Mouse (Mus musculus) thymus, adult 2 months (tissue): ENCODE data around the gene Trio. TPM values are rescaled to one million over a fixed set of nuclear protein-coding genes. Genes with fewer than 3 reads are reported as not detected.

ENCODE experiments used
- DNase-seq: peaks from one replicate; pipeline ENCODE4 v3.0.0; 2021
- H3K27ac ChIP-seq: fragments of 200-500 bp; 2 replicates; pipeline ENCODE4 v1.5.1; 2012; ENCODE audit warnings: low read length, control low read depth; ENCODE audit not compliant: control insufficient read depth, insufficient read depth
- H3K27me3 ChIP-seq: fragments of 200-500 bp; 2 replicates; pipeline ENCODE4 v1.6.1; 2012; ENCODE audit warnings: mild to moderate bottlenecking, low read length, moderate library complexity, mixed read lengths; ENCODE audit not compliant: control insufficient read depth, insufficient read depth
- H3K36me3 ChIP-seq: fragments of 200-500 bp; 2 replicates; pipeline ENCODE4 v1.6.1; 2012; ENCODE audit warnings: mild to moderate bottlenecking, low read length, moderate library complexity; ENCODE audit not compliant: control insufficient read depth, insufficient read depth
- H3K4me1 ChIP-seq: fragments of 200-500 bp; replicated peaks from 2 replicates; pipeline ENCODE4 v1.6.1; 2012; ENCODE audit warnings: low read length; ENCODE audit not compliant: control insufficient read depth, insufficient read depth
- H3K4me3 ChIP-seq: fragments of 200-500 bp; 2 replicates; pipeline ENCODE4 v1.5.1; 2012; ENCODE audit warnings: mild to moderate bottlenecking, low read length, control low read depth, moderate library complexity; ENCODE audit not compliant: control insufficient read depth, insufficient read depth
- CTCF ChIP-seq: fragments of 200-500 bp; IDR thresholded peaks from 2 replicates; pipeline ENCODE4 v1.5.1; 2012; ENCODE audit warnings: mild to moderate bottlenecking, control low read depth, low read length, moderate library complexity, borderline replicate concordance; ENCODE audit not compliant: control insufficient read depth, poor library complexity, insufficient read depth; ENCODE audit errors: extremely low read depth
- POLR2A ChIP-seq: fragments of 200-500 bp; IDR thresholded peaks from 2 replicates; pipeline ENCODE4 v1.6.1; 2012; ENCODE audit warnings: mild to moderate bottlenecking, low read length, control low read depth, moderate library complexity; ENCODE audit not compliant: control insufficient read depth, poor library complexity, insufficient read depth; ENCODE audit errors: extremely low read depth
- WGBS: fragments of 180-500 bp; shearing (Covaris S2); methylation state at CpG from one replicate; pipeline ENCODE4 v1.1.7; 2018; 5-methylcytosine and 5-hydroxymethylcytosine counted together
- polyA plus RNA-seq: library from polyadenylated mRNA; depleted of rRNA; stranded (reverse); fragments of >200 nt; gene quantifications from 2 replicates; pipeline ENCODE4 v1.2.3, GENCODE M21; 2012

Trio gene
- polyA plus RNA-seq, 1 experiment = 24.9 TPM

DNA sequence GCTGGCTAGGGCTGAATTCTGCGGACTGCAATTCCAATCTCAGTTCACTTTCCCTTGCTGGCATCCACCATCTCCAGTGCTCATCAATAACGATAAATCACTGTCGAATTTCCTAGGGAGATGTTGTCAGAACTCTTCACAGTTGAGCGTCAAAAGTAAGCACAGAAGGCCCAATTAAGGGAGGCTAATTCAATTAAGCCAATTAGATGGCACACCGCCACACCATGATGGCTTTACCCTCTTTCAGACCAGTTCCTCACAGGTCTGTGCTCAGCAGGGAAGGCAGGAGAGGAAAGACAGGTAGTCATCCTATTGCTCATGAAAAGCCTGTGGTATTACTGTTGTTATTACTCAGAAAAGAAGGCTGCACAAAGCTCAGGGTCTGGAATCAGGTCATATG is 133.6 kb downstream of the Trio start:
- DNase-seq = no peak
- H3K4me3 ChIP-seq = no peak overlapping the region
- 97% methylated on average over 5 of the region's 5 CpGs for WGBS
- no peak for TF ChIP-seq POLR2A
- no peak for TF ChIP-seq CTCF
- H3K36me3 ChIP-seq = no peaks in the 10 kb centered on the region
- peaks cover 12% of the 10 kb centered on the region for H3K4me1 ChIP-seq
- no peak overlapping the region for H3K27ac ChIP-seq
- H3K27me3 ChIP-seq = no peaks in the 10 kb centered on the region

- Histone ChIP-seq H3K4me1 (peaks cover 19% of the 10 kb centered on the region), H3K27ac (no peak overlapping the region), H3K4me3 (no peak overlapping the region), H3K36me3 (no peaks in the 10 kb centered on the region), H3K27me3 (no peaks in the 10 kb centered on the region)
- no peak for DNase-seq
- WGBS = 95% methylated on average over 5 of the region's 5 CpGs
- TF ChIP-seq CTCF = no peak
- no peak for TF ChIP-seq POLR2A
Measured at GRCm38 (mm10) chr15:27890666-27891065, 135.0 kb downstream of the Trio start.

DNA sequence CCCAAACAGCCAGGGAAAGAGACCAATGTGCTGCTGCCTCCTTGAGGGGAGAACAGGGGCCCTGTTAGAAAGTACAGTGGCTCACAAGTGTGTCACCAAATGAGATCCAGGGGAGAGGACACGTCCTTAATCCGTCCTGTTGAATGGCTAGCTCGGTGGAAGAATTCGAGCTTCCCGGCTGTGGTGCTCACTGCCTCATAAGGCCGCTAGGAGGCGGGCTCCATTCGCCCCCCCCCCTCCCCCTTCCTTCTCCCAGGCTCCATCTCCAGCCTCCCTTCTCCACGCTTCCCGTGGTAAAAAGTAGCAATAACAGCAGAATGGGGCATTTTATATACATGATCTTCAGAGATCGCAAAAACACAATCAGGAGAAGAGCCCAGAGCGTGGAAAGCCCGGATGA is 137.5 kb downstream of the Trio start:
- no peak for TF ChIP-seq CTCF
- TF ChIP-seq POLR2A = no peak
- Histone ChIP-seq H3K36me3 (no peaks in the 10 kb centered on the region), H3K27me3 (no peaks in the 10 kb centered on the region), H3K4me3 (no peak overlapping the region), H3K27ac (no peak overlapping the region), H3K4me1 (peaks cover 25% of the 10 kb centered on the region)
- WGBS = 95% methylated on average over 13 of the region's 13 CpGs
- no peak for DNase-seq

DNA sequence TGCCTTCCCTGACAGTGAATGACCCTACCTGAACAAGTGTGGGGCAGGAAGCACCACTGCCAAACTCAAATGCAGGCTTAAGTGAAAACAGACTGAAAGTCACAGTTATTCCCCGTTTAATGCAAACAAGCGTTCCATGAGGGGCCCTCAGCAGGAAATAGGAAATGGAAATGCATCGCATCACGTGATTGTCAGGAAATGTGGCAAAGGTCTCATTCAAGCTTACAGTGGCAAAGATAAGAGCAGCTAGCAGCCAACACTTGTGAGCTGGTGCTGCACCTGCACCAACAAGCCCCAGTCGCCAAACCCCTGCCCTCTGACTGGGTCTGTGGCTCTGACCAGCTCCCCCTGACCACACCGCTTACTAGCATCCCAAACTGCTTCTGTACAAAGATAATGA is 138.7 kb downstream of the Trio start:
- Histone ChIP-seq H3K4me3 (no peak overlapping the region), H3K4me1 (peaks cover 32% of the 10 kb centered on the region), H3K27ac (peak overlapping the region; percentile 12; the same call in 1 of the 2 replicates), H3K27me3 (no peaks in the 10 kb centered on the region), H3K36me3 (no peaks in the 10 kb centered on the region)
- WGBS = 24% methylated on average over 6 of the region's 6 CpGs
- TF ChIP-seq POLR2A (no peak), CTCF (no peak)
- DNase-seq = no peak

GRCm38 (mm10) chr15:27884347-27885250 is 141.0 kb downstream of the Trio start:
- TF ChIP-seq POLR2A = no peak
- TF ChIP-seq CTCF = no peak
- no peaks in the 10 kb centered on the region for H3K27me3 ChIP-seq
- 75% methylated on average over 17 of the region's 17 CpGs for WGBS
- no peaks in the 10 kb centered on the region for H3K36me3 ChIP-seq
- peaks cover 32% of the 10 kb centered on the region for H3K4me1 ChIP-seq
- peak; percentile 83 for DNase-seq
- H3K27ac ChIP-seq = no peak overlapping the region
- no peak overlapping the region for H3K4me3 ChIP-seq

DNA sequence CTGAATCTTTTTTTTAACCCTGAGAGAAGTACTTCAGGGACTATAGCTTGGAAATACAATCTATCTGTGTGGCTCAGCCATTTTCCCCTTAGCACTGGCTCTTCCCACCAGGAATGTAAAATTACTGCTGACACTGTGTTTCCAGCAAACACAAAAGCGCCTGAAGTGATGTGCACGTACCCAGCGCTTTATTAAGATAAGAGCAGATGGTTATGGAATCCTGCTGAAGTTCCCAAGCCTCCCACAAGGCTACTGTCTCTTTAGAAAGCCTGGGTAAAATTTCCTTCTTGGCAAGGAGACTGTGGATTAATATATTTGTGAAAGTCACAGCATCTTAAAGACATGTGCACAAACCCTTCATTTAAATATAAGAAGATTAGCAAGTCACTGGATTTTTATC is 141.8 kb downstream of the Trio start:
- WGBS = 88% methylated on average over 3 of the region's 3 CpGs
- Histone ChIP-seq H3K27me3 (no peaks in the 10 kb centered on the region), H3K4me1 (peaks cover 32% of the 10 kb centered on the region), H3K27ac (no peak overlapping the region), H3K4me3 (no peak overlapping the region), H3K36me3 (no peaks in the 10 kb centered on the region)
- DNase-seq = no peak
- TF ChIP-seq POLR2A (no peak), CTCF (no peak)

- Histone ChIP-seq H3K27me3 (no peaks in the 10 kb centered on the region), H3K4me1 (peaks cover 28% of the 10 kb centered on the region), H3K36me3 (no peaks in the 10 kb centered on the region), H3K27ac (no peak overlapping the region), H3K4me3 (peak overlapping the region; percentile 8)
- peak; percentile 24 for DNase-seq
- no peak; the same call in 1 of the 2 replicates for TF ChIP-seq CTCF
- TF ChIP-seq POLR2A = no peak
- WGBS = 23% methylated on average over 14 of the region's 14 CpGs
Measured at GRCm38 (mm10) chr15:27882898-27883297, 142.8 kb downstream of the Trio start.
